Mouse (Mus musculus) midbrain, embryonic 11.5 days (tissue): ENCODE data around the gene Chd9. TPM values are rescaled to one million over a fixed set of nuclear protein-coding genes. Genes with fewer than 3 reads are reported as not detected.

ENCODE experiments used
- ATAC-seq: fragments of 200-750 bp; cut with Nextera tagmentation; 2 replicates; pipeline ENCODE4 v1.8.0; 2017; ENCODE audit warnings: moderate TSS enrichment, moderate library complexity; ENCODE audit not compliant: low FRiP score
- DNase-seq: peaks from one replicate; pipeline ENCODE4 v3.0.0; 2015; ENCODE audit warnings: low spot score; ENCODE audit errors: missing footprints
- H3K27ac ChIP-seq: fragments of 300-500 bp; sonication (generic); 2 replicates; pipeline ENCODE4 v1.5.1; 2014; ENCODE audit warnings: low read depth, low read length
- H3K27me3 ChIP-seq: fragments of 300-500 bp; sonication (generic); 2 replicates; pipeline ENCODE4 v1.6.1; 2014; ENCODE audit warnings: mild to moderate bottlenecking, low read length, moderate library complexity, mixed read lengths; ENCODE audit not compliant: control insufficient read depth, insufficient read depth
- H3K36me3 ChIP-seq: fragments of 300-500 bp; sonication (generic); 2 replicates; pipeline ENCODE4 v1.6.1; 2014; ENCODE audit warnings: mild to moderate bottlenecking, low read length, moderate library complexity, mixed read lengths; ENCODE audit not compliant: control insufficient read depth, insufficient read depth
- H3K4me1 ChIP-seq: fragments of 300-500 bp; sonication (generic); 2 replicates; pipeline ENCODE4 v1.6.1; 2014; ENCODE audit warnings: low read length; ENCODE audit not compliant: control insufficient read depth, insufficient read depth
- H3K4me2 ChIP-seq: fragments of 300-500 bp; sonication (generic); 2 replicates; pipeline ENCODE4 v1.6.1; 2014; ENCODE audit warnings: mild to moderate bottlenecking, moderate library complexity
- H3K4me3 ChIP-seq: fragments of 300-500 bp; sonication (generic); 2 replicates; pipeline ENCODE4 v1.5.1; 2014; ENCODE audit warnings: low read depth, low read length
- H3K9ac ChIP-seq: fragments of 300-500 bp; sonication (generic); 2 replicates; pipeline ENCODE4 v1.6.1; 2014; ENCODE audit warnings: low read length
- H3K9me3 ChIP-seq: fragments of 300-500 bp; sonication (generic); 2 replicates; pipeline ENCODE4 v1.6.1; 2016; ENCODE audit warnings: low read length; ENCODE audit not compliant: control insufficient read depth
- WGBS: fragments of 180-500 bp; shearing (Covaris S2); extraction: QIAGEN DNeasy Blood & Tissue Kit; methylation state at CpG from one replicate; pipeline ENCODE4 v1.1.7; 2014; 5-methylcytosine and 5-hydroxymethylcytosine counted together
- polyA plus RNA-seq: library from polyadenylated mRNA; unstranded; fragments of >200 nt; fragmentation: Nextera tagmentation; extraction: Ambion mirVana; gene quantifications from 2 replicates; pipeline ENCODE4 v1.2.1, GENCODE M21; 2014

Gene Chd9
- polyA plus RNA-seq, 1 experiment from 2014 or later: 35.8 TPM

DNA sequence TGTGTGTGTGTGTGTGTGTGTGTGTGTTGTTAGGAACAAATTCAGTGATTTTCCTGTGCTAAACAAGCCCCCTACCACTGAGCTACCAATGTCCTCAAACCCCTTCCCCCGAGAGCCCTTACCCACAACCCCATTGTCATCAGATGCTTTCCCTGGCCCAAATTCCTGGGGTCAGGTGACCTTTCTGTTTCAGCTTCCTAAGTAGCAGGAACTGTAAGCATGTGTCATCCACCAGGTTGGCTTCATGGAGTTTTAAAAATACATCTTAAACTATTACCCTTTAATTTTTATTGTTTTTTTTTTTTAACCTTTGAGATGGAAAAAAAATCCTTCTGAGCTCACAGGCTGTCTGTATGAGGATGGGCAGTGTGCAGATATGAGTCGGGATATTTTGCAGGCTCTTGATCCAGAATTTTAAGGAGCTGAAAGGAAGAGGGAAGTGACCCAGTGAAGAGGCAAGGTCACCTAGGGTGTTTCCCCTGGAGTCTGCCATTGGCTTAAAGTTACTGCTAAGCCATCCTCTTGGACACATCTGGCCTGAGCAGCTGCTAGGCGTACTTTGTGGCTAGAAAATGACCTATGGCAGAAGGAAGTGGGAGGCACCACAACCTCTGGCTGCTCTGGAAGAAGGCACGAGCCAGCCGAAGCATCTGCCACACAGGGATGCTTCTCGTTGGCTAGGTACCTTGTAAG lies 5.6 kb downstream of the Chd9 start:
- H3K4me3 ChIP-seq: no peak overlapping the region
- H3K27me3 ChIP-seq: no peaks in the 10 kb centered on the region
- H3K4me2 ChIP-seq: no peak overlapping the region
- WGBS: 72% methylated on average over 6 of the region's 6 CpGs
- no peak overlapping the region for H3K9ac ChIP-seq
- DNase-seq (no peak), ATAC-seq (no peak)
- no peaks in the 10 kb centered on the region for H3K9me3 ChIP-seq
- peaks cover 6% of the 10 kb centered on the region for H3K4me1 ChIP-seq
- no peak overlapping the region for H3K27ac ChIP-seq
- no peaks in the 10 kb centered on the region for H3K36me3 ChIP-seq

DNA sequence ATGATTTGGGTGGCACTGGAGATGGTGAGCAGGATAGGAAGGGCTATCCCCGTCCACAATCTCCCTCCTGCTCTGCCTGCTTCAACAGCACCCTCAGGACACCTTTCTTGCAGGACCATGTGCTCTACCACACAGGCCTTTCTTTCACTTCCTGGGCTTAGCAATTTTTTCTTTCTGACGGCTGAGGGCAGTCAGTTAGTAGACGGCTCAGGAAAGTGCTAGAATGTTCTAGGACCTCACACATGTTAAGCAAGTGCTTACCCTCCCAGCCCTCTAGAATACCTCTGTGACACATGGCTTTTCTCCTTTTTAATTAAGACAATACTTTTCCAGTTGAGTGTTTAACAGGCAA lies 6.1 kb downstream of the Chd9 start:
- H3K9ac ChIP-seq: no peak overlapping the region
- H3K4me3 ChIP-seq: no peak overlapping the region
- no peaks in the 10 kb centered on the region for H3K9me3 ChIP-seq
- H3K27ac ChIP-seq: no peak overlapping the region
- DNase-seq (no peak), ATAC-seq (no peak)
- WGBS: 87% methylated on average over 3 of the region's 3 CpGs
- no peaks in the 10 kb centered on the region for H3K36me3 ChIP-seq
- no peaks in the 10 kb centered on the region for H3K27me3 ChIP-seq
- H3K4me2 ChIP-seq: no peak overlapping the region
- peaks cover 5% of the 10 kb centered on the region for H3K4me1 ChIP-seq

DNA sequence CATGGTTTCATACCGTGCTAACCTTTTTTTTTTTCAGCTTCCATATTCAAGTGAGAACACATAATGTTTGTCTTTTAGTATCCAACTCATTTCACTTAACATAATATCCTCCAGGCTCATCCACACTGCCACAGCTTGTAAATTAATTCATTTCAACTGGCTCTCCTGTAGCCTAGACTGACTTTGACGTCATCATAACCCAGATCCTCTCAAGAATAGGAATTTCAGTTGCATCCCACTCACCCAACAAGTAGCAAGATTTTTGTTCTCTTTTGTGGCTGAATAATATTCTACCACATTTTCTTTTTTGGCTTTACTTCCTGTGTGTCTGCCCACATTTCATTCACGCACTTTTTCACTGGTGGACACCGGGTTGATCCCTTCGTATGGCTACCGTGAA lies 9.3 kb downstream of the Chd9 start:
- Histone ChIP-seq H3K9me3 (no peaks in the 10 kb centered on the region), H3K27ac (no peak overlapping the region), H3K4me3 (no peak overlapping the region), H3K36me3 (no peaks in the 10 kb centered on the region), H3K27me3 (no peaks in the 10 kb centered on the region), H3K4me1 (0 out of 2 replicates have a peak, but pooled peaks cover 3% of the 10 kb centered on the region), H3K4me2 (no peak overlapping the region), H3K9ac (no peak overlapping the region)
- ATAC-seq (no peak), DNase-seq (no peak)
- WGBS: 93% methylated on average over 6 of the region's 6 CpGs

DNA sequence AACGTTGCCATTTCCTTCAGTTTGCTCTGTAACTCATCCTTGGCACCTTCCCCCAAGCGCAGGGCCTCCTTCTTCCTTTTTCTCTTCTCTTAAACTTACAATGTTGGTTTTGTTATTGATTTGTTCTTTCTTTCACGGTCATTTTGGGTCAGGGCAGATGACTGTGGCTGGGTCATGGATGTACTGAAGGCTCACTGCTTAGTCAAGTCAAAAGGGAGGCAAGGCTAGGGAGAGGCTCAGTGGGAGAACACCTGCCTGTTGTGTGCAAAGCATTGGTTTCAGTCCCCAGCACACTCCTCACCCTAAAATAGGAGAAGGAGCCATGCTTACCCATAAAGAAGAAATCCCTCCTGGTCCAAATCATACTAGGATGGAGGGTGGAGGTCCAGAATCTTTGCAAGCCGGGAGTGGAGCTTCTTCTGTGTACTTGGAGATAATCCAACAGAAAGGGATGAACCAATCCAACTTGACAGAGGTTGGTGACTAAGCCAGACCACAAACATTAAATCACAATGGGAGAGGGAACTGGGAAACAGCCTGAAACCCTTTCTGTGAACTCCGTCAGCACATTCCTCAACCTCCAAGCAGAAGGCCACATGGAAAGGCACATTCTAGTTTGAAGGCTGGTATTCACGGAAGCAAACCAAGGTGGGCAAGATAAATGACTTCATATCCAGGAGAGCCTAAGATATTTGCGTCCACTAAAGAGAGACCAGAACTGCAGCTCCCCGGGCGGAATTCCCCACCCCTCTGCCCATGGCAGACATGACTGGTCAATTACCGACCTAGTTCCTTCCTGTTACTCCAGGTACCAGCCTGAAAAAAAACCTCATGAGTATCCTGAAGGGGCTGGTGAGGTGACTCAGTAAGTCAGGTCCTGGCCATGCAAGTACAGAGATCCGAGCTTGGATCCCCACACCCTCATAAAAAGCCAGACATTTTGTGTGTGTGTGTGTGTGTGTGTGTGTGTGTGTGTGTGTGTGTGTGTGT lies 11.9 kb downstream of the Chd9 start:
- WGBS: 73% methylated on average over 11 of the region's 11 CpGs

DNA sequence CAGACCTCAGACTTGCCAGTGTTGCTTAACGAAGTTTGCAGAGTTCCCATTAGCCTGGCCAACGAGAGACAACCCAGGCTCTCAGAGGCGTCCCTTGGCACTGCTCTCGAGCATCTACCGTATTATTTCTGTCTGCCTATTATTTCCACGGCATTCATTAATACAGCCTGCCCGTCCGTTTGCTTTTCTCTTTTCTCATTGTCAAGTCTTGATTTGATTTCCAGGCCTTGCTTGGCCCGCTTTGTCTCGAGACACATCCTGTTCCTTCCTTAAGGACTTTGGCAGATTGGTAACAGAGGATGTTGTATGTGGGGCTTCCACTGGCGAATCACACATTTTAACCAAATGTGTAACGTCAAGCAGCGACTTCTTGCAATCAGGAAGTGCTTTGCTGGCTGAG lies 13.2 kb downstream of the Chd9 start:
- Histone ChIP-seq H3K4me3 (no peak overlapping the region), H3K36me3 (no peaks in the 10 kb centered on the region), H3K4me2 (no peak overlapping the region), H3K27ac (no peak overlapping the region), H3K9ac (no peak overlapping the region), H3K27me3 (no peaks in the 10 kb centered on the region), H3K4me1 (no peaks in the 10 kb centered on the region), H3K9me3 (no peaks in the 10 kb centered on the region)
- ATAC-seq (no peak), DNase-seq (no peak)
- WGBS: 81% methylated on average over 13 of the region's 13 CpGs

More for the DNA sequence above, 11.9 kb downstream of the Chd9 start:
- Histone ChIP-seq H3K27me3 (no peaks in the 10 kb centered on the region), H3K27ac (no peak overlapping the region), H3K4me2 (no peak overlapping the region), H3K9me3 (no peaks in the 10 kb centered on the region), H3K9ac (no peak overlapping the region), H3K36me3 (no peaks in the 10 kb centered on the region), H3K4me1 (no peaks in the 10 kb centered on the region), H3K4me3 (no peak overlapping the region)
- ATAC-seq (no peak), DNase-seq (no peak)

DNA sequence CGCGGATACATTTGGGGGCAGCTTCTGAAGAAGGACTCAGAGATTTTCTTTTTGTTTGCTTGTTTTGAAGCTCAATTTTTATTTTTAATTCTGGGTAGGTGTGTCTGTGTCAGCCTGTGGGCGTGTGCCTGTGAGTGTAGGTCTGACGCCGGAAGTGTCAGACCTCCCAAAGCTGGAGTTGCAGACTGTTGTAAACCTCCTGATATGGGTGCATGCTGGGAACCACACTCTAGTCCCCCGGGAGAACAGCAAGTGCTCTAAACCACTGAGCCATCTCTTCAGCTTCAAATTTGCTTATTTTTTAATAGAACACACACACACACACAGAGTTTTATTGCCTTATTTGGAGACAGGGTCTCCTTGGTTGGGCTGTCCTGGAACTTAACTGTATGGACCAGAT lies 15.0 kb downstream of the Chd9 start:
- Histone ChIP-seq H3K4me3 (no peak overlapping the region), H3K4me2 (no peak overlapping the region), H3K9ac (no peak overlapping the region), H3K9me3 (no peaks in the 10 kb centered on the region), H3K36me3 (no peaks in the 10 kb centered on the region), H3K27me3 (no peaks in the 10 kb centered on the region), H3K27ac (no peak overlapping the region), H3K4me1 (no peaks in the 10 kb centered on the region)
- ATAC-seq: no peak
- DNase-seq: no peak
- WGBS: 87% methylated on average over 6 of the region's 6 CpGs

DNA sequence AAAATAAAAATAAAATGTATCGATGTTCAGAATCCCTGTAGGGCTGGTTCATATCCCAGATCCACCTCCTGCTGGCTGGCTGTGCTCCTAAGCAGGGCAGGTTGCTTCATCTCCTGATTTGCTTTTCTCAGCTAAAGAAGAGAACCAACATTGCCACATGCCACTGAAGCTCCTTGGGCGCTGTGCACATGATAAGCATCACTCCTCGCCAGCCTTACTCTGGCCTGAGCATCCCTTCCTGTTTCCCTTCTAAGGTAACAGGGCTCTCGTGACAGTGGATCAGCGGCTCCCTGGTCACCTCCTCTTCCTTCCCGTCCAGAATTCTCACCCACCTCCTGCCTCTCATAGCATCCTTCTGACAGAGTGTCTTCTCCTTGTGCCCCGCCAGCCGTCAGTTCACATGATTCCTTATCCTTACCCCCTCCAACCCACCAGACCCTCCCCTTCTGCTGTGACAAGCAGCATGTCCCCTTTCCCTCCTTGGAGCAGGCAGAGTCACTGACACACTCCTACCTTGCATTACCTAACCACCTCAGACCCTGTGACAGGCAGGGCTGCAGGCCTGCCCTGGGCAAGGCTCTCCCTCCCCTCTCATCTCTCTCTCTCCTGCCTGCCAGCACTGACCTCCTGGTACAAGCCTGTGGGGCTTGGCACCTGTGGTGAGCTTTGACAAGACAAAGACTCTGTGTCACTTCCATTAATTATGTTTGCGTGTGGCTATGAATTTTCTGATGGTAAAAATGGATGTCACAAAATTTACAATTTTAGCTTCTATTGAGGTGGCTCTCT lies 16.2 kb downstream of the Chd9 start:
- ATAC-seq (no peak), DNase-seq (no peak)
- no peak overlapping the region for H3K4me2 ChIP-seq
- no peaks in the 10 kb centered on the region for H3K36me3 ChIP-seq
- no peak overlapping the region for H3K27ac ChIP-seq
- 85% methylated on average over 9 of the region's 9 CpGs for WGBS
- H3K9ac ChIP-seq: no peak overlapping the region
- H3K27me3 ChIP-seq: no peaks in the 10 kb centered on the region
- peaks cover 2% of the 10 kb centered on the region for H3K4me1 ChIP-seq
- no peaks in the 10 kb centered on the region for H3K9me3 ChIP-seq
- no peak overlapping the region for H3K4me3 ChIP-seq

DNA sequence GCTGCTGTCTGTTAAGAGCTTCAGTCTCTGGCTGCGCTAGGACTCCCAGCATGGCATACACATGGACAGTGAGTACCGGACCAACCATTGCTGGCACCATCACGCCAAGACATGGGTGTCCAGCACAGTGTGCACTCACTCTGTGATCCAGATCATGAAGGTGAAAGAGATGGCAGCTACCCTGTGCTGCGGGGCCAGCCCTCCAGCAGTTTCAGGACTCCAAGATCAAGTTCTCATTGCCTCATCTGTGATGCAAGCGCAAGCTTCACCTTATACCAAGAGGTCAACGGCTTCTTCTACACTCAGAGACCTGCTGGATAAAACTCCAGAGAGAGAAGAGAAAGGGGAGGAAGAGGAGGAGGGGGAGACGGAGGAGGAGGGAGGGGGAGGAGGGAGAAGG lies 19.8 kb downstream of the Chd9 start:
- Histone ChIP-seq H3K9me3 (no peaks in the 10 kb centered on the region), H3K27ac (no peak overlapping the region), H3K4me2 (no peak overlapping the region), H3K9ac (no peak overlapping the region), H3K27me3 (no peaks in the 10 kb centered on the region), H3K4me1 (peaks cover 8% of the 10 kb centered on the region), H3K4me3 (no peak overlapping the region), H3K36me3 (no peaks in the 10 kb centered on the region)
- DNase-seq (no peak), ATAC-seq (no peak)
- 88% methylated on average over 7 of the region's 7 CpGs for WGBS
